Mouse (Mus musculus) neural tube, embryonic 11.5 days (tissue): ENCODE results near the gene Macf1. TPM values are rescaled to one million over a fixed set of nuclear protein-coding genes. Genes with fewer than 3 reads are reported as not detected.
"Not testable (repeated sequence)": the region's sequence is repeated elsewhere in the genome, so short reads cannot be mapped to it uniquely, and the experiment has no call there.

Experiments
- ATAC-seq: fragments of 200-750 bp; cut with Nextera tagmentation; 2 replicates; pipeline ENCODE4 v1.8.0; 2017; ENCODE audit warnings: moderate number of reproducible peaks, mild to moderate bottlenecking, moderate TSS enrichment, moderate library complexity; ENCODE audit not compliant: insufficient read depth, low FRiP score, low TSS enrichment
- DNase-seq: peaks from one replicate; pipeline ENCODE4 v3.0.0-alpha.2; 2015; ENCODE audit warnings: low spot score
- H3K27ac ChIP-seq: fragments of 300-500 bp; sonication (generic); 2 replicates; pipeline ENCODE4 v1.5.1; 2014; ENCODE audit warnings: low read depth, mild to moderate bottlenecking, low read length
- H3K27me3 ChIP-seq: fragments of 300-500 bp; sonication (generic); 2 replicates; pipeline ENCODE4 v1.6.1; 2014; ENCODE audit warnings: mild to moderate bottlenecking, low read length, mixed read lengths; ENCODE audit not compliant: control insufficient read depth, insufficient read depth
- H3K36me3 ChIP-seq: fragments of 300-500 bp; sonication (generic); 2 replicates; pipeline ENCODE4 v1.6.1; 2014; ENCODE audit warnings: mild to moderate bottlenecking, low read length, moderate library complexity, mixed read lengths; ENCODE audit not compliant: control insufficient read depth, insufficient read depth
- H3K4me1 ChIP-seq: fragments of 300-500 bp; sonication (generic); 2 replicates; pipeline ENCODE4 v1.6.1; 2014; ENCODE audit warnings: low read length, mixed read lengths; ENCODE audit not compliant: control insufficient read depth, insufficient read depth
- H3K4me2 ChIP-seq: fragments of 300-500 bp; sonication (generic); 2 replicates; pipeline ENCODE4 v1.6.1; 2014; ENCODE audit warnings: low read depth, mild to moderate bottlenecking, moderate library complexity
- H3K4me3 ChIP-seq: fragments of 300-500 bp; sonication (generic); 2 replicates; pipeline ENCODE4 v1.5.1; 2014; ENCODE audit warnings: low read depth, low read length
- H3K9ac ChIP-seq: fragments of 300-500 bp; sonication (generic); 2 replicates; pipeline ENCODE4 v1.6.1; 2014; ENCODE audit warnings: mild to moderate bottlenecking, low read length
- H3K9me3 ChIP-seq: fragments of 300-500 bp; sonication (generic); 2 replicates; pipeline ENCODE4 v1.6.1; 2016; ENCODE audit warnings: low read length; ENCODE audit not compliant: control insufficient read depth
- WGBS: fragments of 180-500 bp; shearing (Covaris S2); extraction: QIAGEN DNeasy Blood & Tissue Kit; methylation state at CpG from one replicate; pipeline ENCODE4 v1.1.7; 2014; 5-methylcytosine and 5-hydroxymethylcytosine counted together
- polyA plus RNA-seq: library from polyadenylated mRNA; unstranded; fragments of >200 nt; fragmentation: Nextera tagmentation; extraction: Ambion mirVana; gene quantifications from 2 replicates; pipeline ENCODE4 v1.2.1, GENCODE M21; 2014

Gene Macf1
- polyA plus RNA-seq, 1 experiment from 2014 or later, result 79.1 TPM

GRCm38 (mm10) chr4:123451991-123452390 lies 232.2 kb downstream of the Macf1 start:
- Histone ChIP-seq H3K27me3 (no peaks in the 10 kb centered on the region), H3K36me3 (peaks cover 11% of the 10 kb centered on the region), H3K4me3 (no peak overlapping the region), H3K9me3 (no peaks in the 10 kb centered on the region), H3K4me2 (no peak overlapping the region), H3K9ac (no peak overlapping the region), H3K27ac (no peak overlapping the region), H3K4me1 (no peaks in the 10 kb centered on the region)
- ATAC-seq (no peak), DNase-seq (no peak)
- 84% methylated on average over 3 of the region's 3 CpGs for WGBS

- H3K36me3 ChIP-seq, result peaks cover 7% of the 10 kb centered on the region
- no peak overlapping the region for H3K4me2 ChIP-seq
- H3K27me3 ChIP-seq, result no peaks in the 10 kb centered on the region
- H3K4me1 ChIP-seq, result no peaks in the 10 kb centered on the region
- no peak overlapping the region for H3K9ac ChIP-seq
- DNase-seq (no peak), ATAC-seq (no peak)
- no peak overlapping the region for H3K27ac ChIP-seq
- no peak overlapping the region for H3K4me3 ChIP-seq
- H3K9me3 ChIP-seq, result no peaks in the 10 kb centered on the region
These were observed 234.9 kb downstream of the Macf1 start for GRCm38 (mm10) chr4:123449304-123449703.

GRCm38 (mm10) chr4:123448015-123448414 lies 236.1 kb downstream of the Macf1 start:
- H3K36me3 ChIP-seq, result peaks cover 7% of the 10 kb centered on the region
- no peak overlapping the region for H3K9ac ChIP-seq

GRCm38 (mm10) chr4:123447251-123447650 lies 236.9 kb downstream of the Macf1 start:
- Histone ChIP-seq H3K27ac (no peak overlapping the region), H3K4me1 (no peaks in the 10 kb centered on the region), H3K9ac (no peak overlapping the region), H3K27me3 (no peaks in the 10 kb centered on the region), H3K4me3 (no peak overlapping the region), H3K36me3 (peaks cover 7% of the 10 kb centered on the region), H3K4me2 (no peak overlapping the region), H3K9me3 (no peaks in the 10 kb centered on the region)
- WGBS, result 82% methylated on average over 3 of the region's 3 CpGs
- ATAC-seq, result no peak
- no peak for DNase-seq

More at GRCm38 (mm10) chr4:123448015-123448414, 236.1 kb downstream of the Macf1 start:
- WGBS, result 89% methylated on average over 2 of the region's 2 CpGs
- DNase-seq (no peak), ATAC-seq (no peak)
- no peak overlapping the region for H3K27ac ChIP-seq
- H3K9me3 ChIP-seq, result no peaks in the 10 kb centered on the region
- H3K27me3 ChIP-seq, result no peaks in the 10 kb centered on the region
- no peak overlapping the region for H3K4me2 ChIP-seq
- no peaks in the 10 kb centered on the region for H3K4me1 ChIP-seq
- no peak overlapping the region for H3K4me3 ChIP-seq

- Histone ChIP-seq H3K27me3 (no peaks in the 10 kb centered on the region), H3K4me3 (no peak overlapping the region), H3K9me3 (no peaks in the 10 kb centered on the region), H3K4me1 (no peaks in the 10 kb centered on the region), H3K9ac (no peak overlapping the region), H3K36me3 (peaks cover 4% of the 10 kb centered on the region), H3K4me2 (no peak overlapping the region), H3K27ac (no peak overlapping the region)
- DNase-seq, result no peak
- WGBS, result 70% methylated on average over 7 of the region's 7 CpGs
- ATAC-seq, result no peak
These were observed 237.4 kb downstream of the Macf1 start for GRCm38 (mm10) chr4:123446754-123447153.

GRCm38 (mm10) chr4:123446221-123446620 lies 237.9 kb downstream of the Macf1 start:
- not testable (repeated sequence) for H3K36me3 ChIP-seq
- WGBS, result 89% methylated on average over 2 of the region's 2 CpGs

GRCm38 (mm10) chr4:123438414-123438813 lies 245.7 kb downstream of the Macf1 start:
- H3K27me3 ChIP-seq, result no peaks in the 10 kb centered on the region
- no peak overlapping the region for H3K4me2 ChIP-seq
- no peak overlapping the region for H3K4me3 ChIP-seq
- no peak for ATAC-seq
- WGBS, result 82% methylated on average over 5 of the region's 5 CpGs
- peaks cover 6% of the 10 kb centered on the region; the same call in 1 of the 2 replicates for H3K36me3 ChIP-seq
- no peak overlapping the region for H3K27ac ChIP-seq
- no peaks in the 10 kb centered on the region for H3K4me1 ChIP-seq
- no peak for DNase-seq
- H3K9me3 ChIP-seq, result no peaks in the 10 kb centered on the region
- no peak overlapping the region for H3K9ac ChIP-seq

More at GRCm38 (mm10) chr4:123446221-123446620, 237.9 kb downstream of the Macf1 start:
- not testable (repeated sequence) for DNase-seq, H3K9ac ChIP-seq, H3K27ac ChIP-seq, H3K4me3 ChIP-seq, H3K4me2 ChIP-seq, ATAC-seq, H3K9me3 ChIP-seq, H3K27me3 ChIP-seq, H3K4me1 ChIP-seq

- no peaks in the 10 kb centered on the region for H3K27me3 ChIP-seq
- DNase-seq (no peak), ATAC-seq (no peak)
- H3K9ac ChIP-seq, result no peak overlapping the region
- H3K4me2 ChIP-seq, result no peak overlapping the region
- peaks cover 12% of the 10 kb centered on the region for H3K36me3 ChIP-seq
- no peak overlapping the region for H3K27ac ChIP-seq
- no peaks in the 10 kb centered on the region for H3K9me3 ChIP-seq
- 97% methylated on average over 3 of the region's 3 CpGs for WGBS
- H3K4me1 ChIP-seq, result no peaks in the 10 kb centered on the region
- H3K4me3 ChIP-seq, result no peak overlapping the region
These were observed 251.0 kb downstream of the Macf1 start for GRCm38 (mm10) chr4:123433171-123433570.

GRCm38 (mm10) chr4:123431936-123432335 lies 252.2 kb downstream of the Macf1 start:
- H3K9me3 ChIP-seq, result no peaks in the 10 kb centered on the region
- no peaks in the 10 kb centered on the region for H3K4me1 ChIP-seq
- 86% methylated on average over 12 of the region's 12 CpGs for WGBS
- H3K36me3 ChIP-seq, result peaks cover 12% of the 10 kb centered on the region
- H3K27me3 ChIP-seq, result no peaks in the 10 kb centered on the region
- ATAC-seq (no peak), DNase-seq (no peak)
- H3K9ac ChIP-seq, result no peak overlapping the region
- H3K4me2 ChIP-seq, result no peak overlapping the region
- H3K4me3 ChIP-seq, result no peak overlapping the region
- H3K27ac ChIP-seq, result no peak overlapping the region
